9 mouse cellular contexts compared by ENCODE assay signal in the genomic region with DNA sequence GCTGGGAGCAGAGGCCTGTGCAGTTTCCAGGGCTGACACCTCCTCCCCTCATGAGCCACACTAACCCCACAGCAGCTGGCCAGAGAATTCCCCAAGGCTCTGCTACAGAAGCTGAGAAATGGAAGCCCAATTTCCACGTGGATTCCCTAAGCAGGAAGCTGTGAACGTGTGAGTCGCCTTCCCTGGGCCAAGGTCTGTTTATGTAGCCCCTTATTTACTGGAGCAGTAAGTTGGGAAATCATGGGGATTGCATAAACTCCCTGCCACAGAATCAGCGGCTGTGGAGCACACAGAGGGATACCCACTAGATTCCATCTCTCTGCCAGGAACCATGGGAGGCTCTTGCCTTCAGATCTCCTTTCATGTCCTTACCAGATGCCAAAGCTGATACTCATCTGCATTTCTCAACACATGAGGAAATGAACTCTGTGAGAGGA.
DNase-seq lines count a peak whose midpoint lies in the region; ATAC-seq and TF ChIP-seq lines count a peak whose summit lies in the region.
"Had no signal": no experiment of that assay in that cellular context is flagged by ENCODE, and none has a peak within 500 bp of the region (broad histone marks: within the 10 kb centered on the region; RNA-seq: fewer than 3 reads in every experiment).

No protein-coding gene starts in this region.

- no peak overlapping the region for H3K9ac ChIP-seq in hindbrain, postnatal 0 days (replicated peaks; ENCODE audit: low read length)

- H3K36me3 ChIP-seq in hindbrain, postnatal 0 days (ENCODE audit: insufficient read depth, low read length), result no peaks in the 10 kb centered on the region

- H3K4me1 ChIP-seq in hindbrain, postnatal 0 days (ENCODE audit: insufficient read depth, low read length), result peaks cover 36% of the 10 kb centered on the region

- no peak for TF ChIP-seq CTCF in hindbrain, postnatal 0 days (IDR thresholded peaks at IDR 0.05; ENCODE audit: low read depth)

- H3K4me2 ChIP-seq in hindbrain, postnatal 0 days (ENCODE audit: low read depth, low read length), result no peak overlapping the region

- H3K27ac ChIP-seq in hindbrain, postnatal 0 days, result no peak overlapping the region

- H3K9me3 ChIP-seq in hindbrain, postnatal 0 days (ENCODE audit: low read length), result no peaks in the 10 kb centered on the region

- H3K4me3 ChIP-seq in hindbrain, postnatal 0 days (ENCODE audit: low read length), result no peak overlapping the region
- H3K4me3 ChIP-seq: megakaryocyte, embryonic 14.5 days had no signal

- ATAC-seq in hindbrain, postnatal 0 days, result no peak
- ATAC-seq in cerebellum, adult (ENCODE audit: insufficient number of reproducible peaks, low FRiP score, low TSS enrichment), result no peak
- no peak for ATAC-seq in CD4-positive, CD25-positive, alpha-beta regulatory T cell, adult 4 months

- DNase-seq in embryo, embryonic 10 days (ENCODE audit: low spot score), result peak; percentile 53
- DNase-seq in embryo, embryonic 9.5 days (ENCODE audit: extremely low spot score), result no peak
- DNase-seq in brain, adult 2 months (ENCODE audit: low read depth, low spot score), result peak; percentile 56
- peak; percentile 56 for DNase-seq in gonadal fat pad, adult 2 months (ENCODE audit: low read depth)
- DNase-seq in hindbrain, postnatal 0 days (ENCODE audit: low spot score), result peak; percentile 44
- peak; percentile 18 to 69 for DNase-seq in lung, postnatal 4 days

- WGBS in hindbrain, postnatal 0 days, result 23% methylated on average over 4 of the region's 4 CpGs

- no peaks in the 10 kb centered on the region for H3K27me3 ChIP-seq in hindbrain, postnatal 0 days (ENCODE audit: insufficient read depth, low read length)
